Mouse (Mus musculus) spleen, adult 2 months (tissue): ENCODE measurements around the gene Ambra1.

Experiments
- CTCF ChIP-seq: fragments of 200-500 bp; IDR thresholded peaks from 2 replicates; pipeline ENCODE4 v1.5.1; 2011; ENCODE audit warnings: mild to moderate bottlenecking, inconsistent platforms; ENCODE audit not compliant: insufficient read depth, insufficient read length, insufficient replicate concordance; ENCODE audit errors: extremely low read depth
- POLR2A ChIP-seq: fragments of 200-500 bp; IDR thresholded peaks from 2 replicates; pipeline ENCODE4 v1.6.1; 2011; ENCODE audit warnings: low read depth, low read length, inconsistent platforms

- TF ChIP-seq POLR2A: no peak
- no peak for TF ChIP-seq CTCF
Observed at GRCm38 (mm10) chr2:91844085-91844484, 114.2 kb downstream of the Ambra1 start.
